Mouse (Mus musculus): ENCODE results near the gene Tmem136. TPM values are rescaled to one million over a fixed set of nuclear protein-coding genes. Genes with fewer than 3 reads are reported as not detected.
A peak's percentile ranks its signal among the peaks of the same experiment; 100 is the strongest.

Tmem136 gene
- polyA plus RNA-seq (2016; fragmentation: Nextera tagmentation; extraction: Ambion mirVana): 9.4 and 11.5 TPM in 2 replicates

- WGBS: 5% methylated on average over 55 of the region's 55 CpGs
Observed at GRCm38 (mm10) chr9:43116134-43116996, at the start of gene Tmem136. Gene Tmem136, minus strand, starts transcription at chr9:43116570.

GRCm38 (mm10) chr9:43155960-43156359 lies 39.6 kb upstream of the Tmem136 start:
- H3K4me3 ChIP-seq: no peak overlapping the region
- H3K27me3 ChIP-seq (replicated peaks): no peaks in the 10 kb centered on the region
- H3K9ac ChIP-seq: no peak overlapping the region
- no peak overlapping the region for H3K27ac ChIP-seq
- no peak overlapping the region for H3K4me2 ChIP-seq (replicated peaks)
- H3K36me3 ChIP-seq: no peaks in the 10 kb centered on the region
- ATAC-seq (ENCODE audit: low FRiP score, low read depth): no peak
- 81% methylated on average over 6 of the region's 6 CpGs for WGBS
- no peaks in the 10 kb centered on the region for H3K9me3 ChIP-seq
- H3K4me1 ChIP-seq: no peaks in the 10 kb centered on the region

More at GRCm38 (mm10) chr9:43116134-43116996, at the start of gene Tmem136:
- ATAC-seq (ENCODE audit: low FRiP score, low read depth): peak; percentile 90
- H3K27ac ChIP-seq: 0 out of 2 replicates have a peak within 1 kb of the TSS, but pooled peaks have one; percentile 16
- H3K4me2 ChIP-seq (replicated peaks): peak within 1 kb of the TSS; percentile 83
- H3K36me3 ChIP-seq: peaks cover 5% of the 10 kb centered on the region
- no peaks in the 10 kb centered on the region for H3K27me3 ChIP-seq (replicated peaks)
- H3K9me3 ChIP-seq: no peaks in the 10 kb centered on the region
- peak within 1 kb of the TSS; percentile 86 for H3K9ac ChIP-seq
- H3K4me3 ChIP-seq: peak within 1 kb of the TSS; percentile 90
- peaks cover 5% of the 10 kb centered on the region; the same call in 1 of the 2 replicates for H3K4me1 ChIP-seq

- 89% methylated on average over 6 of the region's 6 CpGs for WGBS
- Histone ChIP-seq H3K4me1 (no peaks in the 10 kb centered on the region), H3K9ac (no peak overlapping the region), H3K27ac (no peak overlapping the region), H3K27me3 (replicated peaks) (no peaks in the 10 kb centered on the region), H3K4me3 (no peak overlapping the region), H3K9me3 (no peaks in the 10 kb centered on the region), H3K36me3 (no peaks in the 10 kb centered on the region), H3K4me2 (replicated peaks) (no peak overlapping the region)
- ATAC-seq (ENCODE audit: low FRiP score, low read depth): no peak
Observed at GRCm38 (mm10) chr9:43151779-43152178, 35.4 kb upstream of the Tmem136 start.

- Histone ChIP-seq H3K9me3 (no peaks in the 10 kb centered on the region), H3K27me3 (replicated peaks) (no peaks in the 10 kb centered on the region), H3K4me2 (replicated peaks) (no peak overlapping the region), H3K27ac (no peak overlapping the region), H3K36me3 (no peaks in the 10 kb centered on the region), H3K4me3 (no peak overlapping the region), H3K4me1 (no peaks in the 10 kb centered on the region), H3K9ac (no peak overlapping the region)
- no peak for ATAC-seq (ENCODE audit: low FRiP score, low read depth)
- WGBS: 87% methylated on average over 9 of the region's 9 CpGs
Observed at GRCm38 (mm10) chr9:43150957-43151356, 34.6 kb upstream of the Tmem136 start.

GRCm38 (mm10) chr9:43150075-43150474 lies 33.7 kb upstream of the Tmem136 start:
- Histone ChIP-seq H3K4me1 (no peaks in the 10 kb centered on the region), H3K36me3 (no peaks in the 10 kb centered on the region), H3K4me3 (no peak overlapping the region), H3K9ac (no peak overlapping the region), H3K27me3 (replicated peaks) (no peaks in the 10 kb centered on the region), H3K4me2 (replicated peaks) (no peak overlapping the region), H3K9me3 (no peaks in the 10 kb centered on the region), H3K27ac (no peak overlapping the region)
- WGBS: 69% methylated on average over 10 of the region's 10 CpGs
- ATAC-seq (ENCODE audit: low FRiP score, low read depth): no peak

- Histone ChIP-seq H3K27me3 (replicated peaks) (no peaks in the 10 kb centered on the region), H3K4me3 (no peak overlapping the region), H3K9ac (no peak overlapping the region), H3K27ac (no peak overlapping the region), H3K36me3 (no peaks in the 10 kb centered on the region), H3K9me3 (no peaks in the 10 kb centered on the region), H3K4me1 (no peaks in the 10 kb centered on the region), H3K4me2 (replicated peaks) (no peak overlapping the region)
- WGBS: 82% methylated on average over 3 of the region's 3 CpGs
- no peak for ATAC-seq (ENCODE audit: low FRiP score, low read depth)
Observed at GRCm38 (mm10) chr9:43149498-43149897, 33.1 kb upstream of the Tmem136 start.

GRCm38 (mm10) chr9:43145196-43145595 lies 28.8 kb upstream of the Tmem136 start:
- H3K9me3 ChIP-seq: no peaks in the 10 kb centered on the region
- no peak overlapping the region for H3K27ac ChIP-seq
- no peak for ATAC-seq (ENCODE audit: low FRiP score, low read depth)
- H3K9ac ChIP-seq: no peak overlapping the region
- H3K27me3 ChIP-seq (replicated peaks): no peaks in the 10 kb centered on the region
- H3K36me3 ChIP-seq: no peaks in the 10 kb centered on the region
- H3K4me1 ChIP-seq: no peaks in the 10 kb centered on the region
- 88% methylated on average over 4 of the region's 4 CpGs for WGBS
- no peak overlapping the region for H3K4me2 ChIP-seq (replicated peaks)
- H3K4me3 ChIP-seq: no peak overlapping the region

GRCm38 (mm10) chr9:43144206-43144810 lies 27.9 kb upstream of the Tmem136 start:
- 77% methylated on average over 12 of the region's 12 CpGs for WGBS
- ATAC-seq (ENCODE audit: low FRiP score, low read depth): no peak
- H3K27me3 ChIP-seq (replicated peaks): no peaks in the 10 kb centered on the region
- no peak overlapping the region for H3K4me2 ChIP-seq (replicated peaks)
- H3K27ac ChIP-seq: no peak overlapping the region
- H3K4me1 ChIP-seq: no peaks in the 10 kb centered on the region
- no peak overlapping the region for H3K9ac ChIP-seq
- H3K36me3 ChIP-seq: no peaks in the 10 kb centered on the region
- H3K4me3 ChIP-seq: no peak overlapping the region
- no peaks in the 10 kb centered on the region for H3K9me3 ChIP-seq

GRCm38 (mm10) chr9:43141839-43142238 lies 25.5 kb upstream of the Tmem136 start:
- H3K9me3 ChIP-seq: no peaks in the 10 kb centered on the region
- no peaks in the 10 kb centered on the region for H3K27me3 ChIP-seq (replicated peaks)
- no peak overlapping the region for H3K4me3 ChIP-seq
- WGBS: 8% methylated on average over 4 of the region's 4 CpGs
- no peaks in the 10 kb centered on the region for H3K4me1 ChIP-seq
- H3K36me3 ChIP-seq: no peaks in the 10 kb centered on the region
- ATAC-seq (ENCODE audit: low FRiP score, low read depth): no peak
- H3K9ac ChIP-seq: no peak overlapping the region
- H3K4me2 ChIP-seq (replicated peaks): no peak overlapping the region
- H3K27ac ChIP-seq: no peak overlapping the region

- ATAC-seq (ENCODE audit: low FRiP score, low read depth): no peak
- Histone ChIP-seq H3K27ac (no peak overlapping the region), H3K9ac (no peak overlapping the region), H3K4me3 (no peak overlapping the region), H3K4me1 (no peaks in the 10 kb centered on the region), H3K4me2 (replicated peaks) (no peak overlapping the region), H3K36me3 (no peaks in the 10 kb centered on the region), H3K9me3 (no peaks in the 10 kb centered on the region), H3K27me3 (replicated peaks) (no peaks in the 10 kb centered on the region)
- 85% methylated on average over 3 of the region's 3 CpGs for WGBS
Observed at GRCm38 (mm10) chr9:43133525-43133924, 17.2 kb upstream of the Tmem136 start.

- H3K4me2 ChIP-seq (replicated peaks): no peak overlapping the region
- no peaks in the 10 kb centered on the region for H3K9me3 ChIP-seq
- H3K4me1 ChIP-seq: no peaks in the 10 kb centered on the region
- H3K36me3 ChIP-seq: no peaks in the 10 kb centered on the region
- 30% methylated on average over 4 of the region's 4 CpGs for WGBS
- ATAC-seq (ENCODE audit: low FRiP score, low read depth): no peak
- no peak overlapping the region for H3K27ac ChIP-seq
- H3K27me3 ChIP-seq (replicated peaks): no peaks in the 10 kb centered on the region
- no peak overlapping the region for H3K9ac ChIP-seq
- H3K4me3 ChIP-seq: no peak overlapping the region
Observed at GRCm38 (mm10) chr9:43132380-43132779, 16.0 kb upstream of the Tmem136 start.

- no peak overlapping the region for H3K4me2 ChIP-seq (replicated peaks)
- no peak overlapping the region for H3K27ac ChIP-seq
- H3K27me3 ChIP-seq (replicated peaks): no peaks in the 10 kb centered on the region
- WGBS: 76% methylated on average over 5 of the region's 5 CpGs
- H3K36me3 ChIP-seq: no peaks in the 10 kb centered on the region
- H3K4me3 ChIP-seq: no peak overlapping the region
- no peaks in the 10 kb centered on the region for H3K9me3 ChIP-seq
- ATAC-seq (ENCODE audit: low FRiP score, low read depth): no peak
- H3K9ac ChIP-seq: no peak overlapping the region
- no peaks in the 10 kb centered on the region for H3K4me1 ChIP-seq
Observed at GRCm38 (mm10) chr9:43131940-43132339, 15.6 kb upstream of the Tmem136 start.
